Mouse (Mus musculus): Measurements from ENCODE around the gene Slc16a2.
"Not testable (repeated sequence)": the region's sequence is repeated elsewhere in the genome, so short reads cannot be mapped to it uniquely, and the experiment has no call there.

The Slc16a2 gene

GRCm38 (mm10) chrX:103733091-103733490 lies 88.7 kb downstream of the Slc16a2 start:
- no peak for DNase-seq

DNA sequence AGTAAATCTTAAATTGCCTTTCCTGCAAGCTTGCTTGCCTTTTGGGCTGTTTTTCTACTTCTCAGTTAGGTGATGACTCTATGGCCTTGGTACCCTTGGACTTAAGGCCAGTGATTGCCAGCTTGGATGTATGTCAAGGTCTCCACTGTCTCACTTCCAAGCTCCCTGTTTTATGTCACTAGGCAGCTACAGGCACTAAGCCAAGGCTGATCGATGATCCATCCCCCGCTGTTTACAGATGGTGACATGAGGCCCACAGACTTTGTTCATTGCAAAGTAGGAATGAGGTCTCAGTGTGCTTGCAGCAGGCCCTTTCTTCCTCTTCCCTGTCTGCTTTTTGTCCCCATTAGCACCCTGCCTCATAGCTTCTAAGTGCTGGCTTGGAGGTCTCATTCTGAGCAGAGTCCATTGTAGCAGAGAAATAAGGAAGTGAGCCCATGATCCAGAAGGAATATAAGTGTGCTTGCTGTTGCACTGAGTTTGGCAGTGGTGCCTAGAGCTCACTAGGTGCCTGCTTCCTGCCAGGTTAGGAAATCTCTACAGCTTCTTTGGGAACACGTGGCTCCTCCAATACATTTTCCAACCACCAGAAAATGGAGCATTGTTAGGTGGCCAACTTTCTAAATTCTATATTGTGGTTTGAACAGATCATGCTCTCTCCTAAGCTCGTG lies 89.6 kb downstream of the Slc16a2 start:
- DNase-seq = no peak

DNA sequence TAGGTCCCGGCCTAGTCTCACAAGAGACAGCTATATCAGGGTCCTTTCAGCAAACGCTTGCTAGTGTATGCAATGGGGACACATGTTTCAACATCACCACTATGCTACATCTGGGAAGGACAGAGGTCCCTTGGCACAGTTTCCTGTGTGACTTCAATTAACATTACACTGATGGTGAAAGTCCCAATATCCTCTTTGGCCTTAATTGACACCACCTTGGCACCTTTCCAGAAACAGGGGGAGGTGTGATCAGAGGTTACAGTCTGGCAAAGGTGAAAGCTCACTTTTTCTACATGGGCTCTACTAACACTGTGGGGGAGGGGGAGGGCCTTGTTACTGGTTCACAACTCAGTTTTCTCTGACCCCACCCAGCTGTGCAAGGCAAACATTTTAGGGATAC lies 99.3 kb downstream of the Slc16a2 start:
- DNase-seq = no peak

DNA sequence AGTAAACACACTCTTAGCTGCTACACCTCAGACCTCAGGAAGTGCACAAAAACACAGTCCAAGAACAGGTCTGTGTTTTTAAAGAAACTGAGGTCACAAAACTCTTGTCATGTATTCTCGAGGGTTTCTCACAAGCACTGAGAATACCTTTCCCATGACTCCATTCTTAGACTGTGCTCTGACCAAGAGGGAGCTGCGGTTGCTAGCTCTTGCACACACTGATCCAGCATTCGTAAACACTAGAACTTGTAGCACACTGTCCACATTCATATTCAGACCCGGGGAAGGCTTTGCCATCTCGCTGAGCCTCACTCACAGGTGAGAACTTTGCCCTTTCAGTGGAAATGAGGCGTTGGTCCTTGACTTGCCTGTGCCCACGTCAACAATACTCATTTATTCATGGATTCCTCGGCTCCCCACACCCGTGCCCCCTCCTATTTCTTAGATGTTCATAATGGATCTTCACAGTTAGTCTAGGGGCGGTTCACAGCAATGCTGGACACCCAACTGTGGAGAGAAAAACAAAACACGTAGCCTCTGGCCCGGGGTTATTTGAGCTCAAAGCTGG lies 102.1 kb downstream of the Slc16a2 start:
- no peak for DNase-seq

DNA sequence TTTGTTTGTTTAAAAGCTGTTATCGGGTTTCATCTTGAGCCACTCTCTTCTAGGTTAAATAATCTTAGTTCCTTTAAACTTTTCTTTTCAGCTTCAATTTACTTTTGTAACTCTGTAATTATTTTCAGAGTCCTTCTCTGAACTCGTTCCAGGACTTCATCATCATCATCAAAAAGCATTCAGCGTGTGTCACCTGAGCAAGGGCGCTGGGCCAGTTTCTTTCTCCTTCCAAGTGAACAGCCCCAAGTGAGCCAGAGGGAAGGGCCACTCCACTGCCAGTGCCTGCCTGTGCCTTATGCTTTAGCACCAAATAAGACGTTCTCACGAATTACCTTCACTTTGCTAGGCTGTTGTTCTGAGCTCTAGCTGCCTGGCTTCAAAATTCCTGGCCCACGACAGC lies 108.9 kb downstream of the Slc16a2 start:
- DNase-seq = no peak

GRCm38 (mm10) chrX:103709671-103710070 lies 112.1 kb downstream of the Slc16a2 start:
- no peak for DNase-seq

GRCm38 (mm10) chrX:103708592-103708991 lies 113.2 kb downstream of the Slc16a2 start:
- no peak for DNase-seq

GRCm38 (mm10) chrX:103704611-103705010 lies 117.2 kb downstream of the Slc16a2 start:
- DNase-seq = no peak

DNA sequence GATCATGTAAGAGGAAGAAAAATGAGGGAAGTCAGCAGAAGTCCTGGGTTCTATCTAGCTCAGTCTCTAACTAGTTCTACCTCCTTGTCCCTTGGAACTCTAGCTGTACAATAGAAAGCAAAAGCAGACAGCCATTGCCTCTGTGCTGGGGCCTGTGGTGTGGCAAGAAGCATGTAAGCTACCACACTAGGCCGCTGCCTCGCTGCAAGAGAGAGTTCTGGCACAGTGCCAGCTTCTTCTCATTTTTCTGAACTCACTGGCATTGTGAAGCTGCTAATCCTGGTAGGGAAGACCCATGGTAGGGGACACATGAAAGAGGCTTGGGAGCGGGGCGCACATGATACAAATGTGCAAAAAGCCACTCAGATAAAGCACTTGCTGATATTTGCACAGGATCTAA lies 117.8 kb downstream of the Slc16a2 start:
- DNase-seq = peak; percentile 21

GRCm38 (mm10) chrX:103697796-103698195 lies 124.0 kb downstream of the Slc16a2 start:
- no peak for DNase-seq

GRCm38 (mm10) chrX:103696081-103696519 lies 125.7 kb downstream of the Slc16a2 start:
- DNase-seq = peak; percentile 24

DNA sequence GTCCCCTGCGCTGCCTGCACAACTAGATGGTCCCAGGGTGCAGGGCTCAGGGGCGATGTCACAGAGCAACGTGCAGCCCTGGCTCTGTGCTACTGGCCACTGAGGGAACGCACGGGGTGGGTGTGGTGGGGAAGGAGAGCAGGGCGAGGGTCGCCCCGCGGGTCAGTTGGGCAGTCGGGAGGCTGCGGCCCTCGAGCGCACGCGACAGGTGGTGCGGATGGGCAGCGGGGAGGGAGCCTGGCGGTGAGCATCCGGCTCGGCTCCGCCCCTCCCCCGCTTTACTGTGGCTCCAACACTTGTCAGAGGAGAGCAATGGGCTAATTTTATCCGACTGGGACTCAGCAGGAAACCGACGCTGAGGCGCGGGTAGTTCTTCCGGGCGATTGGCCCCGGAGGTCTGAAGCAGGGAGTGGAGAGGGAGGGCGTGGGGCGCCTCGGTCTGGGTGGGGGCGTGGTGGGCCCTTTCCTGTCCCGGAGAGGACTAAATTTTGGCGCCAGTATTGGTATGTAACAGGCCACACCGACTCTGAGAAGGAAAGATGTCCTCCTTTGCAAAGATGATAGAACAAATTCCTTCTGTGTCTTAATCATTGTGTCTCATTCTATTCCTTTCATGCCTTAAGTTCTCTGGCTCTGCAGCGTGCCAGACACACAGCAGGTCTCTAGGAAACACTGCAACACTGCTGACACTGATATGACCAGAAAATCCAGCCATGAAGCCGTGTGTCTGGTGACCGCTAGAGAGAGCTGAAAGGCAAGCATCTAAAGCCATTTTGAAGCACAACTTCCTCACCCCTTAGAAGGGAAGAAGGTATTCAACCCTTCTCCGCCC lies 126.4 kb downstream of the Slc16a2 start:
- DNase-seq = peak; percentile 68

GRCm38 (mm10) chrX:103694787-103695164 lies 127.0 kb downstream of the Slc16a2 start:
- no peak for DNase-seq

DNA sequence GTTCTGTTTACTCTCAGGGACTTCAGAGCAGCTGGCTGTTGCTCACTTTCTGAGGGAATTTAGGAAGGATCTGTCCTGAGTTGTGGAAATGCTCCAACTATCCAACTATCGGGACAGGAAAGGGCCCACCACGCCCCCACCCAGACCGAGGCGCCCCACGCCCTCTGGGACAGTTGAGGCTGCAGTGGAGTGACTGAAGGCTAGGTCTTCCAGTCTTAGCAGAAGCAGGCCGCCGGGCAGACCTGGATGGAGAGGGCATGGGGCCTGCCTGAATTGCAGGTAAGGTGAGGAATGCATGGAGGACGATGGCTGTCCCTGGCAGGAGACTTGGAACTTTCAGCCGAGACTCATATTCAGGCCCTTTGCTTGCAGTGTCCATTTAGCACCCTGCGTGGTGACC lies 127.4 kb downstream of the Slc16a2 start:
- DNase-seq = no peak

DNA sequence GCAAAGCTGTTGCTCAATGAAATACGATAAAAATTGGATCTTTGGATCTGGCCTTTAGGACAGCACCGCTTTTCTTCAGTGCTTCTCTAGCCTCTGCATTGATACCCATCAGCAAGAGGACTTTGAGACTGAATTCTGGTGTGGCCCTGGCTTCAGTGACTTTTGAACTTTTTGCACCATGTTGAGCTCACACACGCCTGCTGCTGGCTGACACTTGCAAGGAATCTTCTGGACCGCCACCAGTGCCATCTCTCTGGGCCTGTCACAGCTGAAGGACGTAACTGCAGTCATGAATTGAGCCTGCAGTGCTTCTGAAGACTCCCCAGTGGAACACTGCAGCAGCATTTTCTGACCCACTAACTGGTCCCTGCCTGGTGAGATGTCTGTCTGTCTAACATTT lies 128.9 kb downstream of the Slc16a2 start:
- no peak for DNase-seq

GRCm38 (mm10) chrX:103688551-103688950 lies 133.2 kb downstream of the Slc16a2 start:
- DNase-seq = no peak

GRCm38 (mm10) chrX:103674674-103675073 lies 147.1 kb downstream of the Slc16a2 start:
- DNase-seq = peak; percentile 36

DNA sequence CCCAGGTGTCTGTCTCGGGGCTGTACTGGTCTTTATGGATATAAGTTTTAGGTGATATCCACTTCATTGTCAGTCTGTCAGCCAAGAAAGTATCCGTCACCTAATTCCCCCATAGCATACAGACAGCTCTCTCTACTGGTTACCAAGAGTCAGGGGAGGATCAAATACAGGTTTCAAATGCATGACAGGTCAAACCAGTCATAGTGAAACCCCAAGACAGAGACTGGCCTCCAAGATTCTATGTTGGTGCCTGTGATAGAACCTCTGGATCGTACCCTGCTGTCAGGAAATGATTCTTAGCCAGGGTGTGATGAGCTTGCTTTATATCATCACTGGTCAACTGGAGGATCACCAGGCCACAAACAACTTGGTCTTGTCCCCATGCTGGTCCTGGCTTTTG lies 148.0 kb downstream of the Slc16a2 start:
- no peak for DNase-seq

- DNase-seq = no peak
Observed at GRCm38 (mm10) chrX:103670245-103670644, 151.5 kb downstream of the Slc16a2 start.

- not testable (repeated sequence) for DNase-seq
Observed at GRCm38 (mm10) chrX:103664445-103664844, 157.3 kb downstream of the Slc16a2 start.

GRCm38 (mm10) chrX:103658985-103659384 lies 162.8 kb downstream of the Slc16a2 start:
- no peak for DNase-seq

- DNase-seq = peak; percentile 9
Observed at GRCm38 (mm10) chrX:103653021-103653420, 168.8 kb downstream of the Slc16a2 start.

- DNase-seq = no peak
Observed at GRCm38 (mm10) chrX:103652048-103652447, 169.7 kb downstream of the Slc16a2 start.
